Mouse (Mus musculus): ENCODE measurements around the gene Zfp384. TPM values are rescaled to one million over a fixed set of nuclear protein-coding genes. Genes with fewer than 3 reads are reported as not detected.
"Not testable (repeated sequence)": the region's sequence is repeated elsewhere in the genome, so short reads cannot be mapped to it uniquely, and the experiment has no call there.

The Zfp384 gene
- total RNA-seq, 2 experiments from 2014 or later = 41.0 to 41.2 TPM

GRCm38 (mm10) chr6:125008586-125009128 is 288 bp upstream of the Zfp384 start:
- intact Hi-C loops (cut with DNase I) = no loop called here
- peak; percentile 98 to 100 for DNase-seq (ENCODE audit: extremely low spot score in 1 of 2, low spot score in 2 of 2)

GRCm38 (mm10) chr6:125009181-125010073 is 482 bp downstream of the Zfp384 start:
- intact Hi-C loops (cut with DNase I) = no loop called here
- DNase-seq (ENCODE audit: extremely low spot score in 1 of 2, low spot score in 2 of 2) = peak; percentile 71 to 92

- intact Hi-C loops (cut with DNase I) = no loop called here
- no peak for DNase-seq (ENCODE audit: extremely low spot score in 1 of 2, low spot score in 2 of 2)
Measured at GRCm38 (mm10) chr6:125017682-125018081, 8.7 kb downstream of the Zfp384 start.

GRCm38 (mm10) chr6:125030532-125030931 is 21.6 kb downstream of the Zfp384 start:
- intact Hi-C loops (cut with DNase I) = not testable (repeated sequence)
- peak in 1 of 2 experiments; percentile 69 for DNase-seq (ENCODE audit: extremely low spot score in 1 of 2, low spot score in 2 of 2)

GRCm38 (mm10) chr6:125031604-125032003 is 22.7 kb downstream of the Zfp384 start:
- intact Hi-C loops (cut with DNase I) = no loop called here
- DNase-seq (ENCODE audit: extremely low spot score in 1 of 2, low spot score in 2 of 2) = no peak

GRCm38 (mm10) chr6:125038666-125039065 is 29.7 kb downstream of the Zfp384 start:
- DNase-seq (ENCODE audit: extremely low spot score in 1 of 2, low spot score in 2 of 2) = no peak
- intact Hi-C loops (cut with DNase I) = no loop called here

GRCm38 (mm10) chr6:125039131-125039530 is 30.2 kb downstream of the Zfp384 start:
- DNase-seq (ENCODE audit: extremely low spot score in 1 of 2, low spot score in 2 of 2) = no peak
- intact Hi-C loops (cut with DNase I) = no loop called here

- intact Hi-C loops (cut with DNase I) = no loop called here
- DNase-seq (ENCODE audit: extremely low spot score in 1 of 2, low spot score in 2 of 2) = peak; percentile 93
Measured at GRCm38 (mm10) chr6:125039533-125040153, 30.7 kb downstream of the Zfp384 start, which contains the start of gene Ing4. TSS of gene Ing4 (plus strand) at chr6:125039760.

- no peak for DNase-seq (ENCODE audit: extremely low spot score in 1 of 2, low spot score in 2 of 2)
- intact Hi-C loops (cut with DNase I) = no loop called here
Measured at GRCm38 (mm10) chr6:125040221-125040620, 31.3 kb downstream of the Zfp384 start.

GRCm38 (mm10) chr6:125041047-125041446 is 32.1 kb downstream of the Zfp384 start:
- intact Hi-C loops (cut with DNase I) = no loop called here
- DNase-seq (ENCODE audit: extremely low spot score in 1 of 2, low spot score in 2 of 2) = no peak

GRCm38 (mm10) chr6:125042081-125042480 is 33.1 kb downstream of the Zfp384 start:
- no peak for DNase-seq (ENCODE audit: extremely low spot score in 1 of 2, low spot score in 2 of 2)
- intact Hi-C loops (cut with DNase I) = no loop called here

GRCm38 (mm10) chr6:125046691-125047090 is 37.7 kb downstream of the Zfp384 start:
- peak; percentile 66 to 88 for DNase-seq (ENCODE audit: extremely low spot score in 1 of 2, low spot score in 2 of 2)
- intact Hi-C loops (cut with DNase I) = loop anchor here (2.0 kb wide), 1 partner anchor 36 kb away; no protein-coding TSS in a partner anchor

- no peak for DNase-seq (ENCODE audit: extremely low spot score in 1 of 2, low spot score in 2 of 2)
- intact Hi-C loops (cut with DNase I) = no loop called here
Measured at GRCm38 (mm10) chr6:125049678-125050077, 40.7 kb downstream of the Zfp384 start, which contains the start of gene Acrbp. TSS of gene Acrbp (plus strand) at chr6:125049689.

- intact Hi-C loops (cut with DNase I) = no loop called here
- DNase-seq (ENCODE audit: extremely low spot score in 1 of 2, low spot score in 2 of 2) = no peak
Measured at GRCm38 (mm10) chr6:125051237-125051636, 42.3 kb downstream of the Zfp384 start.

- intact Hi-C loops (cut with DNase I) = no loop called here
- DNase-seq (ENCODE audit: extremely low spot score in 1 of 2, low spot score in 2 of 2) = no peak
Measured at GRCm38 (mm10) chr6:125061493-125061892, 52.5 kb downstream of the Zfp384 start.

- no peak for DNase-seq (ENCODE audit: extremely low spot score in 1 of 2, low spot score in 2 of 2)
- intact Hi-C loops (cut with DNase I) = no loop called here
Measured at GRCm38 (mm10) chr6:125062511-125062910, 53.6 kb downstream of the Zfp384 start.

- DNase-seq (ENCODE audit: extremely low spot score in 1 of 2, low spot score in 2 of 2) = no peak
- intact Hi-C loops (cut with DNase I) = no loop called here
Measured at GRCm38 (mm10) chr6:125063906-125064305, 55.0 kb downstream of the Zfp384 start.

- DNase-seq (ENCODE audit: extremely low spot score in 1 of 2, low spot score in 2 of 2); intact Hi-C loops (cut with DNase I): not testable (repeated sequence)
Measured at GRCm38 (mm10) chr6:125065223-125065622, 56.3 kb downstream of the Zfp384 start.

GRCm38 (mm10) chr6:125067571-125067995 is 58.6 kb downstream of the Zfp384 start, which contains the start of gene Lpar5:
TSS of gene Lpar5 (plus strand) at chr6:125067920.
- no peak for DNase-seq (ENCODE audit: extremely low spot score in 1 of 2, low spot score in 2 of 2)
- intact Hi-C loops (cut with DNase I) = no loop called here
